Mouse (Mus musculus): ENCODE data around the gene Smad3. TPM values are rescaled to one million over a fixed set of nuclear protein-coding genes. Genes with fewer than 3 reads are reported as not detected.
A peak's percentile ranks its signal among the peaks of the same experiment; 100 is the strongest.

The Smad3 gene
- total and polyA plus RNA-seq, 2 experiments from 2014 or later, result 5.5 to 16.0 TPM

GRCm38 (mm10) chr9:63608006-63608405, 149.8 kb downstream of the Smad3 start:
- no peak overlapping the region for H3K9ac ChIP-seq
- WGBS, result 68% methylated on average over 6 of the region's 6 CpGs

GRCm38 (mm10) chr9:63606594-63606993, 151.2 kb downstream of the Smad3 start:
- Histone ChIP-seq H3K4me2 (ENCODE audit: low read depth) (no peak overlapping the region), H3K27ac (ENCODE audit: low read depth, low read length) (no peak overlapping the region), H3K9me3 (ENCODE audit: low read length) (no peaks in the 10 kb centered on the region), H3K4me3 (ENCODE audit: low read depth, low read length) (no peak overlapping the region), H3K36me3 (ENCODE audit: insufficient read depth) (no peaks in the 10 kb centered on the region), H3K4me1 (ENCODE audit: insufficient read depth) (no peaks in the 10 kb centered on the region), H3K27me3 (ENCODE audit: insufficient read depth, low read length) (no peaks in the 10 kb centered on the region), H3K9ac (no peak overlapping the region)
- TF ChIP-seq CTCF (IDR thresholded peaks at IDR 0.05; ENCODE audit: low read depth), result peak; percentile 21; the same call in 1 of the 2 replicates
- ATAC-seq, result no peak
- 83% methylated on average over 2 of the region's 2 CpGs for WGBS
- no peak for DNase-seq

More at GRCm38 (mm10) chr9:63608006-63608405, 149.8 kb downstream of the Smad3 start:
- no peak for ATAC-seq
- DNase-seq, result no peak
- no peak for TF ChIP-seq CTCF (IDR thresholded peaks at IDR 0.05; ENCODE audit: low read depth)
- Histone ChIP-seq H3K4me1 (ENCODE audit: insufficient read depth) (no peaks in the 10 kb centered on the region), H3K4me3 (ENCODE audit: low read depth, low read length) (no peak overlapping the region), H3K4me2 (ENCODE audit: low read depth) (no peak overlapping the region), H3K9me3 (ENCODE audit: low read length) (no peaks in the 10 kb centered on the region), H3K36me3 (ENCODE audit: insufficient read depth) (no peaks in the 10 kb centered on the region), H3K27ac (ENCODE audit: low read depth, low read length) (no peak overlapping the region), H3K27me3 (ENCODE audit: insufficient read depth, low read length) (no peaks in the 10 kb centered on the region)

DNA sequence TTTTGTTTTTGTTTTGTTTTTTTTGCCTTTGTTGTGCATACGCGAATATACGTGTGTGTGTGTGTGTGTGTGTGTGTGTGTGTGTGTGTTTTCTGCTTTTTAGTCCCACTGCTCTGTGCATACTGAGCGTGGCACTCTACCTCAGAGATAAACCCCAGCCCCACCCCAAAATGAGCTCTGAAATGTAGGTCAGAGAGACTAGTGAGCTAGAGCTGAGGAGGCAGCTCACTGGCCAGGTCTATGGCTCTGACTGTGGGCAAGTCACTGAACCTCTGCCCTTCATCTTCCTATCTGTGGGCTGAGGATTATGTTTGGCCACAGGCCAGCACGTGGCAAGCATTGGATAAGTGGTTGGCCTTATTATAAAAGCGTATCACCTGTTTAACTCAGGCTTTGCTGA, 153.9 kb downstream of the Smad3 start:
- Histone ChIP-seq H3K9ac (no peak overlapping the region), H3K27me3 (ENCODE audit: insufficient read depth, low read length) (no peaks in the 10 kb centered on the region), H3K9me3 (ENCODE audit: low read length) (no peaks in the 10 kb centered on the region), H3K36me3 (ENCODE audit: insufficient read depth) (no peaks in the 10 kb centered on the region), H3K4me2 (ENCODE audit: low read depth) (no peak overlapping the region), H3K4me3 (ENCODE audit: low read depth, low read length) (no peak overlapping the region), H3K4me1 (ENCODE audit: insufficient read depth) (no peaks in the 10 kb centered on the region), H3K27ac (ENCODE audit: low read depth, low read length) (no peak overlapping the region)
- DNase-seq, result no peak
- 68% methylated on average over 6 of the region's 6 CpGs for WGBS
- no peak for TF ChIP-seq CTCF (IDR thresholded peaks at IDR 0.05; ENCODE audit: low read depth)
- ATAC-seq, result no peak

DNA sequence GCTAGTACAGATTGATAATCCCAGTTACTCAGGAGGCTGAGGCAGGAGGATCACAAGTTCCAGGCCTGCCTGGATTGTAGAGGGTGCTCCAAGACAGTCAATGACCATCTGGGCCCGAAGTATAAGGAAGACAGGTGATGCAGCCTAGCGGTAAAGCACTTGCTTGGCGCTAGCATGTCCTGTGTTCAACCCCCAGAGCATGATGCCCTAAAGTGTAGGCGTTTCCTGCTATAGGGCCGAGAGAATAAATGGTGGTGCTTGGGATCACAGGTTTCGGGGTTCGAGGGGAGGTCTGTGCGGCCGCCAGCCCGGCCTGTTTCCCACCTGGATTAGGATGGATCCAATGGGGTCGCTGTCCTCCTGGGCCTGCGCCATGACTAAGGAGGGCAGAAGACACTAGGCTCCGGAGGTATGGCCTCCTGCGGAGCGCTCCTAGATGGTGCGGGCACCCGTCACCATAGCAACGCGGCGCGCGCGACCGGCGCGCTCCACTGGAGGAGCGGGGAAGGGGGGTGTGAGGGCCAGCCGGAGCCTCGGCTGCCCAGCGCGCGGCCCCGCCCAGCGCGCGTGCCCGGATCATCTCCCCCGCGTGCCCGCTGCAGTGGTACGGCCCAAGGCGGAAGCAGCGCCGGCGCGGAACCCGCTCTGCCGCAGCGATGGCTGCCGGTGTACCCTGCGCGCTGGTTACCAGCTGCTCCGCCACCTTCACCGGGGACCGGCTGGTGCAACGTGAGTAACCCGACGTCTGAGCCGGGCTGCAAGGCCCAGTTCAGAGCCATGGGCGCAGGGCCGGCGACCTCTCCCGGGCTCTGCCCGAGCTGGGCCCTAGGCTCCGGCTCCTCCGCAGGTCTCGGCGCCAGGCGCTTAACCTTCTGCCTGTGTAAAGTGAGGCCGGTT, 155.5 kb downstream of the Smad3 start, which contains the start of the genes Iqch and Aagab:
Gene Iqch, minus strand, starts transcription at position 451 of the 897 bp plus-strand sequence.
Gene Aagab, plus strand, starts transcription at position 618 of the 897 bp plus-strand sequence.
- Histone ChIP-seq H3K9me3 (ENCODE audit: low read length) (no peaks in the 10 kb centered on the region), H3K9ac (peak within 1 kb of the TSS; percentile 82), H3K4me1 (ENCODE audit: insufficient read depth) (no peaks in the 10 kb centered on the region), H3K27ac (ENCODE audit: low read depth, low read length) (peak within 1 kb of the TSS; percentile 64), H3K4me2 (ENCODE audit: low read depth) (peak within 1 kb of the TSS; percentile 62), H3K27me3 (ENCODE audit: insufficient read depth, low read length) (no peaks in the 10 kb centered on the region), H3K4me3 (ENCODE audit: low read depth, low read length) (peak within 1 kb of the TSS; percentile 94), H3K36me3 (ENCODE audit: insufficient read depth) (no peaks in the 10 kb centered on the region)
- ATAC-seq, result peak; percentile 98
- WGBS, result 5% methylated on average over 70 of the region's 70 CpGs
- peak; percentile 98 for DNase-seq
- TF ChIP-seq CTCF (IDR thresholded peaks at IDR 0.05; ENCODE audit: low read depth), result peak; percentile 36

Other genes with a start within 250 kb of the Smad3 start
- 0.14 TPM in 1 of 2 replicates, not detected in the other for gene Iqch, start 155.5 kb downstream of the Smad3 start, total RNA-seq (2014; rRNA removed)
- gene Iqch, start 155.5 kb downstream of the Smad3 start, polyA plus RNA-seq (2015; fragmentation: Nextera tagmentation; extraction: Ambion mirVana), result 0.10 TPM in 1 of 2 replicates, not detected in the other
- 37.5 and 46.7 TPM in 2 replicates for gene Aagab, start 155.3 kb downstream of the Smad3 start, total RNA-seq (2014; rRNA removed)
- 50.0 and 51.0 TPM in 2 replicates for gene Aagab, start 155.3 kb downstream of the Smad3 start, polyA plus RNA-seq (2015; fragmentation: Nextera tagmentation; extraction: Ambion mirVana)